Mouse (Mus musculus): ENCODE data around the gene Hmbs.
"Not testable (repeated sequence)": the region's sequence is repeated elsewhere in the genome, so short reads cannot be mapped to it uniquely, and the experiment has no call there.

The Hmbs gene

GRCm38 (mm10) chr9:44345570-44346433 lies 1.8 kb upstream of the Hmbs start:
- no peak for DNase-seq (ENCODE audit: low read depth in 1 of 2, low spot score in 2 of 2)

- DNase-seq (ENCODE audit: low read depth in 1 of 2, low spot score in 2 of 2), result no peak
These were observed 738 bp downstream of the Hmbs start for GRCm38 (mm10) chr9:44343290-44343689.

- no peak for DNase-seq (ENCODE audit: low read depth in 1 of 2, low spot score in 2 of 2)
These were observed 1.4 kb downstream of the Hmbs start for GRCm38 (mm10) chr9:44342605-44343004.

GRCm38 (mm10) chr9:44342173-44342572 lies 1.9 kb downstream of the Hmbs start:
- DNase-seq (ENCODE audit: low read depth in 1 of 2, low spot score in 2 of 2), result no peak

GRCm38 (mm10) chr9:44341487-44341886 lies 2.5 kb downstream of the Hmbs start:
- DNase-seq (ENCODE audit: low read depth in 1 of 2, low spot score in 2 of 2), result no peak

GRCm38 (mm10) chr9:44338574-44338973 lies 5.5 kb downstream of the Hmbs start:
- no peak for DNase-seq (ENCODE audit: low read depth in 1 of 2, low spot score in 2 of 2)

- no peak for DNase-seq (ENCODE audit: low read depth in 1 of 2, low spot score in 2 of 2)
These were observed 6.4 kb downstream of the Hmbs start for GRCm38 (mm10) chr9:44337436-44338169.

- DNase-seq (ENCODE audit: low read depth in 1 of 2, low spot score in 2 of 2), result no peak
These were observed 7.1 kb downstream of the Hmbs start for GRCm38 (mm10) chr9:44336964-44337363.

- DNase-seq (ENCODE audit: low read depth in 1 of 2, low spot score in 2 of 2), result not testable (repeated sequence)
These were observed 7.5 kb downstream of the Hmbs start for GRCm38 (mm10) chr9:44336513-44336912.

GRCm38 (mm10) chr9:44336093-44336406 lies 8.0 kb downstream of the Hmbs start:
- DNase-seq (ENCODE audit: low read depth in 1 of 2, low spot score in 2 of 2), result no peak

- no peak for DNase-seq (ENCODE audit: low read depth in 1 of 2, low spot score in 2 of 2)
These were observed 8.5 kb downstream of the Hmbs start for GRCm38 (mm10) chr9:44335331-44336092.

GRCm38 (mm10) chr9:44334396-44335330 lies 9.4 kb downstream of the Hmbs start, which contains the start of gene H2afx:
Gene H2afx, plus strand, starts transcription at chr9:44334694.
- DNase-seq (ENCODE audit: low read depth in 1 of 2, low spot score in 2 of 2), result peak; percentile 96 to 98

- no peak for DNase-seq (ENCODE audit: low read depth in 1 of 2, low spot score in 2 of 2)
These were observed 10.9 kb downstream of the Hmbs start for GRCm38 (mm10) chr9:44332918-44333638.

- no peak for DNase-seq (ENCODE audit: low read depth in 1 of 2, low spot score in 2 of 2)
These were observed 13.3 kb downstream of the Hmbs start for GRCm38 (mm10) chr9:44330736-44331135.

GRCm38 (mm10) chr9:44327926-44328325 lies 16.1 kb downstream of the Hmbs start:
- DNase-seq (ENCODE audit: low read depth in 1 of 2, low spot score in 2 of 2), result no peak

- DNase-seq (ENCODE audit: low read depth in 1 of 2, low spot score in 2 of 2), result no peak
These were observed 16.8 kb downstream of the Hmbs start for GRCm38 (mm10) chr9:44327064-44327711.

GRCm38 (mm10) chr9:44326371-44327063 lies 17.5 kb downstream of the Hmbs start:
- peak in 1 of 2 experiments; percentile 60 for DNase-seq (ENCODE audit: low read depth in 1 of 2, low spot score in 2 of 2)

GRCm38 (mm10) chr9:44325768-44326370 lies 18.2 kb downstream of the Hmbs start, which contains the start of gene Dpagt1:
Gene Dpagt1, plus strand, starts transcription at chr9:44326019.
- no peak for DNase-seq (ENCODE audit: low read depth in 1 of 2, low spot score in 2 of 2)

Measured in monocyte, adult 2 months (primary cell).